Mouse (Mus musculus) thymus, postnatal 10 days (tissue): ENCODE results near the gene H2al1m.
"Not testable (repeated sequence)": the region's sequence is repeated elsewhere in the genome, so short reads cannot be mapped to it uniquely, and the experiment has no call there.

ENCODE experiments used
- DNase-seq, 2 experiments: peaks; one replicate each; pipeline ENCODE4 v3.0.0; 2021; ENCODE audit warnings: low spot score in 2 of 2

The H2al1m gene

DNA sequence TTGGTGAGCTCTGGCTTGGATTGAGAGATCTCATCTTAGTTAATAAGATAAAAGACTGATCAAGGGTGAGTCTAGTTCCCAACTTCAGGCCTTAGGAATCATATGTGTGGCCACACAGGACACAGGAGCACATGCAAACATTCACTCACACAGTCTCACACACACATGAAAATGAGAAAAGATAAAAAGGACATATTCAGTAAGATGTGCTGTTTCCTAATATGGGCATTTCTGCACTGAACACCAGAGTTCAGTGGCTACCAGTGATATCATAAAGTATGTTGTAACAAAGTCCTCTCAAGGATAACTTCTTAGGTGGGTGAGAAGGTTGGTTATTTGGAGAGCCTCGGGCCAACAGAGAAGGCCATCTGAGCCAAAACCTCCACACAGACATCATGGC, at the start of gene H2al1m:
H2al1m (plus strand) TSS at position 301 of the 400 bp plus-strand sequence.
- DNase-seq, result not testable (repeated sequence)

- no peak for DNase-seq
These were observed 42.6 kb upstream of the H2al1m start for GRCm38 (mm10) chrX:9240737-9241591.

DNA sequence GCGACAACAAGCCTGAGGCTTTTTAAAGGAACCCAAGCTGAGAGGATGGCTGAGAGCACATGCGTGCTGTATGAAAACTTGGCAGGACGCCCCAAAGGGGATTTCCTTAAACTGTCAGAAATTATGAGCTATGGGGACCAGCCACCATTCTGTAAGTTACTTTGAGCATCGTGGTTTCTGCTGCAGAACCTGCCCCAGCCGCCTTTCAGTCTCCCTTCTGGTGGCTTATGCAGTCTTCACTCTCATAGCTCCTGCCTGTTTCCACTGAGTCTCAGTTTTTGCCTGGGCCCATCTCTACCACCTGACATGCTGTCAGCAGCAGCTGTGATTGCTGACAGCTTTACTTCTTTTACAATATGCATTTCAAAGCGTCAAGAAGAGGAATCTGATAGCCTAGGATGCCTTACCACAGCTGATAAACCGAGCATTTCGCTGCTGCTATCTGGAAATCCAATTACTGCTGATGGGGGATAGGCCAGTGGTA, 40.1 kb upstream of the H2al1m start:
- DNase-seq, result no peak

DNA sequence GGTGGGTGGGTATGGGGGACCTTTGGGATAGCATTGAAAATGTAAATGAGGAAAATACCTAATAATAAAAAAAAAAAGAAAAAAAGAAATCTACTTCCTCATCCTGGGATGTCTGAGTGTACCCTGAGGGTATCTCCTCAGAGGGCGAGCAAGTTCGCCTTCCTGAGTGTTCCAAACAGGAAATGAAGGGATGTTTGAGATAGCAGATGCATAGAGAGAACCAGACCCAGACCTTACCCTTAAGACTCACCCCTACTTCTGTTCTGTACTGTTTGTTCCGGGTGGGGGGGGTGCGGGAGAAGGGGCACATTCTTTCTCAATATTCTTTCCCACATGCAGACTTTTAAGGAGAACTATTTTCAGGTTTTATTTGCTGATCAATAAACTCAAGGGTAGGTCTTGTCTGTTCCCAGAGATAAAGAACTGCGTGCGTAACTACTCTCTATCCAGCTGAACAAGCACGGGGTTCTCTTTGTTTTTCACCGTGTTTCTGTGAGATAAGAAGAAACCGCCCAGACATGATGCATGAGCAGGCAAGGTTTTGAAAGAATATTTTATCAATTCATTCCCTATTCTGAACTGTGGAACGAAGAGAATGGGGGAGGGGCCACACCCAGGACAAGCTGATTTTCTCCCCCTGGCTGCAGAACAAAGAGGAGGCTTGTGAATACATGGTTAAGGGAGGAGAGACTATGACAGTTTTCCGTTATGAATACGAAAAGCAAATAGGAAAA, 38.8 kb upstream of the H2al1m start:
- DNase-seq, result no peak

DNA sequence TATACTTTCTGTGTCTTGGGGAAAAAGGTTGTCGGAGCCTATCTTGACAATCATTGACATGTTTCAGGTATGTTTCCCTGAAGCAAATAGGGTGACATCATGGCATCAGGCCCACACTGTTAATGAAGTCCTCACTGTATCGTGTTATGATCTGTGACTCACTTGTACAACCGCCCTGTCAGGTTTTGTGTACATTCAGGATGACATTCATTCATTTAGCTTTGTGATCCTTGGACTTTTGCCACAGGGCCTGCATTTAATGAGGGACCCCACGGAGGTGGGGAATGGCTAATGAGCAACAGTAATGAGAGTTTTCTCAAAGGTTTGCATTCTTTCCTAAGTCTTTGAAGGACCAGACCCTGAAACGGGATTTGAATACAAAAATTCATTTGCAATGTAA, 34.7 kb upstream of the H2al1m start:
- no peak for DNase-seq

DNA sequence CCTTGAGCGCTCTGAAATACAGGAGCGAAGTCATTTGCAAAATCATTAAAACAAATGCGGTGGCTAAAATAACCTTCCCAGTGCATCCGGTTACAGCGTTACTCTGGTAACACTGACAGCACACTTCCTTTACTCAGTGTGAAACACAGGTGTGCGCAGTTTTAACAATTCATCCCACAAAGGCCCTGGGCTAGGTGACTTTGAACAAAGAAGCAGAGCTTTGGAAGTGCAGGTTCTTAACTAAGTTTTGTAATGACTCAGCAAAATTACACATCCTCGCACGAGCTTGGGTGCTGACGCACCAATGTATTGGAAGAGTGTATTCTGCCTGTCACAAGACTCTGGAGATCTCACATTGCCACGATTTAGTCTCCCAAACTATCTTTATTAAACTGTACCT, 29.6 kb upstream of the H2al1m start:
- no peak for DNase-seq

DNA sequence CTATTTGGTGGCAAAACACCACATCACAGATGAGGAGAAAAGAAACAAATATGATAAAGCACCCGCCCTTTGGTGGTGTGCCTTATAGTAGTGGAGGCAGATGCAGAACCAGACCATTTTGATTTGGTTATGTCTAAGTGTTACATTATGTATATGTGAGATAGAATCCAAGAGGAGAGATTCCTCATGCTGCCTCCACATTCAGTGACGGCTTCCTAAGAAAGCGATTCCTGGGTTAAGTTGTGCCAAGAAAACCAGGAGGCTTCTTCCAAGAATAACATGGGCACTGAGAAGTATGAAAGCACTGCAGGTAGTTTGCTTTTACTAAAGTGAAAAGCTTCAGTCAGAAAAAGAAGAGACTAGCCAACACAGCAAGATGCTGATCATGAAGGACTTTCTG, 28.7 kb upstream of the H2al1m start:
- no peak for DNase-seq

- no peak for DNase-seq
These were observed 26.8 kb upstream of the H2al1m start, which contains the start of gene Gm14862 for GRCm38 (mm10) chrX:9256766-9257165. TSS of gene Gm14862 (minus strand) at chrX:9256899.

DNA sequence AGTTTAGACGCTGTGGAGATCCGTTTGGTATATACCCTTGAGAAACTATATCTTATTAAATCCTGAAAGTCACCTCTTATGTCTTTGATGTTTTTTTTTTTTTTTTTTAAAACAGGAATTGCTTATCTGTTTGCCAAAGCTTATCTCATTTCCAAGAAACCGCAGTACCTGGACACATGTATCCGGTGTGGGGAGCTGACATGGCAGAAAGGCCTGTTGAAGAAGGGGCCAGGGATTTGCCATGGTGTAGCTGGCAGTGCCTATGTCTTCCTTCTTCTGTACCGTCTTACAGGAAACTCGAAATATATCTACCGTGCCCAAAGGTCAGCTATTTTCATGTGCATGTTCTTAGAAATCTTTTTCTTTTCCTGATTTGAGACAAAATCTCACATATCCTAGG, 25.7 kb upstream of the H2al1m start:
- DNase-seq, result no peak

- DNase-seq, result no peak
These were observed 24.3 kb upstream of the H2al1m start for GRCm38 (mm10) chrX:9259267-9259666.

- no peak for DNase-seq
These were observed 12.5 kb upstream of the H2al1m start for GRCm38 (mm10) chrX:9271112-9271511.

DNA sequence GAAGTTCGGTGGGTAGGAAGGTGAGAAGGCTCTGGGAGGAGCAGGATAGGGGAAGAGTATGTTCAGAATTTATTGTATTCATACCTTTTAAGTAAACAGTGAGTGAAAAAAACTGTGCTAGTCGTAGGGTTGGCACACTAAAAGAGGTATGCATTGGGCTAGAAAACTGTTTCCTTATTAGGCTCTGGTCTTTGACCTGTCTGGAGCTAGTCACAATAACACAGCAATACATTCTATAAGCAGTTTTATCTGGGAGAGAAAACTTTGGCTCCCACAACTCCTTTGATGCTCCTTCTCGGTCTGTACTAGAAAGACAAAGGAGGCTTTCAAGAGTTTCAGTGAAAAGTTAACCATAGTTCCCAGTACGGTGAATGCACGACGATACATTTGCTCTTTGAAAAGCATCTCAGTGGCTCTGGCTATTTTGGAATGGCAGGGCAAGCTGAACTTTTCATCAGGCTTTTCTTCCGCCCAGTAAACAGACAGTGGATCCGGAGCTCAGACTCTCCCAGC, 11.6 kb upstream of the H2al1m start:
- no peak for DNase-seq

- peak; percentile 38 to 49 for DNase-seq
These were observed 10.9 kb upstream of the H2al1m start, which contains the start of gene Xk for GRCm38 (mm10) chrX:9272460-9273361. TSS of gene Xk (plus strand) at chrX:9272756.

DNA sequence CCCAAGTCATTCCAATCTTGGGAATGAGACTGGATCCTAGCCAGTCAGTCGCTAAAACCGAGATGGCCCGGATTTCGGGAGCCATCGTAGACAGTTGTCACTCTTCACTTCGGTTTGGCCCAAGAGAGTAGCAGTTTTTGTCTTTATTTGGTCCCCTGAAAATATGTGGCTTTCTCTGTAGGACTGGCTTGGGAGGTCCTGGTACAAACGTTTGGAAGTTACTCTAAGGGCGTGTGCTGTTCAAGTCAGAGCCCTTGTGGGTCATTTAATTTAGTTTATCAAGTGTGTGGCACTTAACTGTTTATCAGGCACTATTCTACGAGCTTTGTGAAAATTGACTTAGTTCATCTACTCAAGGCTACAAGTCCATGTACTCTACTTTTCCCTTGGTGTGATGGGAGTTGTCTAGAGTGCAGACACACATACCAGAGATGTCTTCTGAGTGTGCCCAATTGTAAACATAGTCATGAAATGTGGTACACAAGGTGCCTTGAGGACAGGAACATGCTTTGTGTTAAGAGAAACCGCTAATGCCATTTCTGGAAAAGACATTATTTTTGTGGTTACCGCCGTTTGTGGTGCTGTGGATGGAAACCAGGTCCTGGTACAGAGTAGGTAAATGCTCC, 10.1 kb upstream of the H2al1m start:
- no peak for DNase-seq

DNA sequence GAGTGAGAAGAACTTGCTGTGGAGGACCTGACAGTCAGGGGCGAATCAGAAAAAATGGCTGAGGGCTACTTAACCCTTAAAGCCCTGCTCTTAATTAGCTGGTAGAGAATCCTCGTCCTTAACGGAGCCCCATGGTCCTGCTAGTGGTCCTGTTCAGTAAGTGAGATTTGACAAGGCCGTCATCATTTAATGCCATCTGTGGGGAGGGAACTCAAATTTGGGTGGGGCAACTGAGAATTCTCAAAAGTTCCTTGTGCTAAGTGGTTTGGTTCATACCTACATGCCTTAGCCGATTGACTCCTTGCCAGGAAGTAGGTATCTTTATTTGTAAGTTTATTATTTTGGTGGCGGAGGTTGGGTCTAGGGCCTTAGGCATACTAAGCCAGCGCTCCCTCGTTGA, 9.2 kb upstream of the H2al1m start:
- no peak for DNase-seq

- DNase-seq, result not testable (repeated sequence)
These were observed 9.7 kb downstream of the H2al1m start for GRCm38 (mm10) chrX:9293140-9293829.

GRCm38 (mm10) chrX:9298413-9298864, 14.9 kb downstream of the H2al1m start:
- no peak for DNase-seq

DNA sequence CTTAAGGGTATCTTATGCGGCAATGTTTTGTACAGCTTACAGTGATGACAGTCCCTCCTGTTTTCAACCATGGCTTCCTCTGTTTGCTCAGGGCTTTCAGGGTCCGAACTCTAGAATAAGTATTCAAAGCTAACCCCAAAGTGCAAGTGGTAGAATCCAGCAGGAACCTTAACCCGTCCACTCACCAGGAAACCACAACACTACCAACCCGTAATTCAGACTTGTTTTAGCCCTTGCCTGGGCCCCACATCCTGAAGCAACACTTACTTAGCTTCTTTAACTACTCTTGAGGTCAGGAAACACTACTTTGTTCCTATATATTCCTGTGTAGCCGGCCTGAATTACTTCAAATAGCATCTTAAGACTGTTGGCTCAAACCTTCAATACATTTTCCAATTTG, 19.2 kb downstream of the H2al1m start:
- no peak for DNase-seq

GRCm38 (mm10) chrX:9303455-9303854, 19.9 kb downstream of the H2al1m start:
- no peak for DNase-seq

- DNase-seq, result not testable (repeated sequence)
These were observed 32.9 kb downstream of the H2al1m start for GRCm38 (mm10) chrX:9316457-9316856.
